Mouse (Mus musculus) CD4-positive, CD25-positive, alpha-beta regulatory T cell, adult 4 months (primary cell): Measurements from ENCODE around the gene Abcf3. TPM values are rescaled to one million over a fixed set of nuclear protein-coding genes. Genes with fewer than 3 reads are reported as not detected.

Experiments used
- ATAC-seq: one replicate; pipeline ENCODE4 v1.8.0; 2017
- polyA plus RNA-seq, 2 experiments: library from polyadenylated mRNA; unstranded; fragments of 100-300 nt; shearing (Covaris generic); gene quantifications; one replicate each; pipeline ENCODE4 v1.2.1; 2017

The Abcf3 gene
- polyA plus RNA-seq, 2 experiments from 2014 or later: 74.2 to 95.0 TPM

DNA sequence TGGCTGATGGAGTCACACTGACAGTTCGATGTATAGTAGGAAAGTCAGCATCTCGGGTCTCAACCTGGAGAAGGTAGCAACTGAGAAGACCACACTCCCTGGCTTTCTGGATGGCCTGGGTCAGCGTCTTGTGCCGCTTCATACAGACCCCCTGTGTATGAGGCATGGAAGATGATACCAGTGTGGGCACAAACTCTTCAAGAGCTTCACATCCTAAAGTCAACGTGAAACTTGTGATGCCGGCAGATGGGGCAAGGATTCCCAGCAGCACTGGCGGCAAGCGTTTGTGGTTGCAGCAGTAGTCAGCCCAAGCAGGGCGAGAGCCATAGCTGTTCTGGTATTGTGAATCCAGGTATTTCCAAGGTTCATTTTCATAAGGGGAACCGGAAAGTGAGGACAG is 2.7 kb upstream of the Abcf3 start:
- ATAC-seq: no peak

DNA sequence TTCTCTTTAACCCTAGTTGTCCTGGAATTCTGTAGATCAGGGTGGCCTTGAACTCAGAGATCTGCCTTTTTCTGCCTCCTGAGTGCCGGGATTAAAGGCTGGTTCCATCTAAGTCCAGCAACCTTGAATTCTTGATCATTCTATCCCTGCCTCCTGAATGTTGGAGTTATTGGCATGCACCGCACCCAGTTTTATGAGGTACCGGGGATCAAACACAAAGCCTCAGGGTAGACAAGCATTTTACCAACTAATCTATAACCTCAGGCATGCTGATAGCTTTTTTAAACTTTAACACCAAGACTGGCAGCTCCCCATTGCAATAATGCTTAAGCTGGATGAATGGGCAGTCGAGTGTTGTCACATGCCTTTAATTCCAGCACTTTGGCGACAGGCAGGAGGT is 954 bp upstream of the Abcf3 start:
- ATAC-seq: no peak

DNA sequence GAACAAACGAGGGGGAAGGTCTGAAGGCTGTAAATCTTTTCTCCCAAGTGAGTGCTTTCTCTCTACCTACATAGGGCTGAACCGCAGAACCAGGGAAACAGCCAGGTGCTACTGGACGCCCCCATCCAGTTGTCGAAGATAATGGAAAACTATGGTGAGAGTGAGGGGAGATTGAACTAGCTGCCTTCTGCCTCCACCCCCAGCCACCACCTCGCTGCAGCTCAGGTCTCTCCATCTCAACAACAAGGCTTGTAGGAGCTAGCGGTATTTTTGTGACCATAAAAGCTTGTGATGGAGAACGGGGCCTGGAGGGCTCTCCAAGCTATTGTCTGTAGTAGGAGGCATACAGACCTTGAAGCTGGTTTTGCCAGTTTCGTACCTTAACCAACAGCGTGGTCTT is 784 bp downstream of the Abcf3 start:
- ATAC-seq: no peak

GRCm38 (mm10) chr16:20551691-20552090 is 3.3 kb downstream of the Abcf3 start:
- no peak for ATAC-seq

- no peak for ATAC-seq
Observed at GRCm38 (mm10) chr16:20552594-20552993, 4.2 kb downstream of the Abcf3 start.

GRCm38 (mm10) chr16:20555000-20555399 is 6.6 kb downstream of the Abcf3 start:
- ATAC-seq: no peak

DNA sequence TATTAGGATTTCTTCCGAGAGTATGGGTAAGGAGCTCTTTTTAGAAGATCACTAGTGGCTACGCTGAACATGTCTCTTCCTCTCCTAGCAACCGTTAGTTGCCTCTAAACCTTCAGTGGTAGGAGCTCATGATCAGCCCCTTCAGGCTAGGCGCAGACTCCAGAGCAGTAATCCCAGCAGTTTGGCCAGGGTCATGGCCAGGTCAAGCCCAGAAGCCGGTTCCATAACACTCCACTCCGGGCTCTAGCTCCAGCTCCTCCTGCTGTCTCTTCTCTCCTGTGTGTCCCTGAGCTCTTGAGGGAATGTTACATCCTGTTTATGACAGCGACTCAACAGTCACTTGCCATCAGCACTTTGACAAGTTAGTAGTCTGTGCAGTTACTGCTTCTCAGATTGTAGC is 9.0 kb downstream of the Abcf3 start:
- ATAC-seq: no peak

- ATAC-seq: no peak
Observed at GRCm38 (mm10) chr16:20565075-20565474, 16.7 kb downstream of the Abcf3 start.

- no peak for ATAC-seq
Observed at GRCm38 (mm10) chr16:20589366-20589938, 41.1 kb downstream of the Abcf3 start, which contains the start of gene Vwa5b2. TSS of gene Vwa5b2 (plus strand) at chr16:20589471.

GRCm38 (mm10) chr16:20589939-20590679 is 41.7 kb downstream of the Abcf3 start:
- ATAC-seq: no peak

- ATAC-seq: no peak
Observed at GRCm38 (mm10) chr16:20590680-20591038, 42.3 kb downstream of the Abcf3 start.

DNA sequence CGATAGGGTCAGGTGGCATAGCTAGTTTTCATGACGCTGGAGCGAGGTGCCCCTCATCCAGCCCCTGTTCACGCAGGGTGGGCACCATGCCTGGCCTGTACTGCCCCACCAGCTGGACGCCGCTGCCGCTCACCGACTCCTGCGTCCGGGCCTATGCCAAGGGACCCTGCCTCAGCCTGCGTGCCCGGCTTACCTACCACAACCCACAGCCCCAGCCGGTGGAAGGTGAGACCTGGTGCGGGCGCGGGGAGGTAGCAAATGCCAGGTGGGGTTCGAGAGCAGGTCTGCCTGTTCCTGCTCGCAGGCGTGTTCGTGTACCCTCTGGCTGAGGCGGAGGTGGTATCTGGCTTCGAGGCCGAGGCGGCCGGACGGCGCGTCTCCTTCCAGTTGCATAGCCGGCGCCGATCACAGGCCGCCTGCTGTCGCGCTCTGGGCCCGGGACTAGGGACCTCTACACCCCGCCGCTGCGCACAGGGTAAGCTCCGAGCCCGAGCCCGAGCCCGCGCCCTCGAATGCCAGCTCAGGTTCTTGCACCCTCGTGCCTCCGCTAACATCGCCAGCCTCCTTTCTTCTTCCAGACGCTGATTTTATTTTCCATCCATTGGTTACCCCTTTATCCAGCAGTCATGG is 42.8 kb downstream of the Abcf3 start:
- no peak for ATAC-seq

- no peak for ATAC-seq
Observed at GRCm38 (mm10) chr16:20595060-20595673, 46.8 kb downstream of the Abcf3 start.

DNA sequence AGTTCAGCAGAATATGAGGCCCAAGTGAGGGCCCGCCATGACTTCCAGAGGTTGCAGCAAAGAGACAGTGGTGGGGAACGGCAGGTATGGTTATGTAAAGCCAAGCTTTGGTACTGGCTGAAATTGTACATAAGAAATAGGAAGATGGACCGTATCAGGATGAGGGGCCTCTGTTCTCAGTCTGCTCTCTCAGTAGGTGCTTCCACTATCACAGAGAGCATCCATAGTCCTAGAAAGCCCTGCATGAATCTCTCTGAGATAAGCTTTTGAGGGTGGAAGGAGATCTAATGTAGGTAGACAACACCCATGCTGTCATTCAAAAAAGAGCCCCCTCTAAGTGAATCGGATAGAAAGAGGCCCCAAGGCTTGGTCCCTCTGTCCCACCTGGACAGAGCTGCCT is 47.4 kb downstream of the Abcf3 start:
- no peak for ATAC-seq

DNA sequence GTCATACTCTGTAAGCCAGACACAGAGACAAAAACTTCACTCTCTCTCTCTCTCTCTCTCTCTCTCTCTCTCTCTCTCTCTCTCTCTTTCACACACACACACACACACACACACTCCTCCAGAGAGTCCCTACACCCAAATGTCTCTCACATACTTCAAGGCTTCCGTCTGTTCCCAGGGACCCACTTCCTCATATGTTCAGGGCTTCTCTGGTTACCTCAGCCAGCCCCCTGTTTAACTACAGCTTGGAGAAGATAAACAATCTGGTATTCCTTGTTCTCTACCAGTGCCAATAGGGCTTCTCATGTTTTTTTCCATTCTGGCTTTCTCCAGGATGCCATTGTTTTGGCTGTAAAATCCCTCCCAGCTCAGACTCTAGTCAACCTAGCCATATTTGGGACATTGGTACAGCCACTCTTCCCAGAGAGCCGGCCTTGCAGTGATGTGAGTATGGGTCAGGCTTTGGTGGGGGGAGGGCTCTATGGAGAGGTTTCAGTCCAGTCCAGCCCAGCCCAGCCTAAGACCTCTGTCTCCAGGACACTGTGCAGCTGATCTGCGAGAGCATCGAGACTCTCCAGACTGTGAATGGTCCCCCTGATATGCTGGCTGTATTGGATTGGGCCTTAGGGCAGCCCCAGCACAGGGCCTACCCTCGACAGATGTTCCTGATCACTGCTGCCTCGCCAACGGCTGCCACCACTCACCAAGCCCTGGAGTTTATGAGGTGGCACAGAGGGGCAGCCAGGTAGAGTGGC is 48.5 kb downstream of the Abcf3 start:
- no peak for ATAC-seq

DNA sequence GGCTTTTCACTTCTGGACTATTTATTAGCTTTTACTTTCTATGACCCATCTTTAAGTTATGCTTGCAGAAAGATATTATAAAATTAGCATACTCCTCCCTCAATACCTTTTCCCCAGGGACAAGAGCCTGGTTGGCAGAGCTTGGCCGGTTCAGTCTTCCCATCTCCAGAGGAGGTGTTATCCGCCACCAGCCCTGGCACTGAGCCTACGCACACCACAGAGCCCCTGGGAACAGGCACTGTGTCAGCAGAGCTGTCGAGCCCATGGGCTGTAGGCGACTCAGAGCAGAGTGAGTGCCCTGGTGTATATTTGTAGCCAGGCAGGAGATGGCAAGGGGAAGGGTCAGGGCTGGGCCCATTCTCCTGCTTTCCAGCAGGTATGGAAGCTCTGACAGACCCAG is 52.1 kb downstream of the Abcf3 start:
- no peak for ATAC-seq

GRCm38 (mm10) chr16:20604705-20605104 is 56.3 kb downstream of the Abcf3 start:
- no peak for ATAC-seq

DNA sequence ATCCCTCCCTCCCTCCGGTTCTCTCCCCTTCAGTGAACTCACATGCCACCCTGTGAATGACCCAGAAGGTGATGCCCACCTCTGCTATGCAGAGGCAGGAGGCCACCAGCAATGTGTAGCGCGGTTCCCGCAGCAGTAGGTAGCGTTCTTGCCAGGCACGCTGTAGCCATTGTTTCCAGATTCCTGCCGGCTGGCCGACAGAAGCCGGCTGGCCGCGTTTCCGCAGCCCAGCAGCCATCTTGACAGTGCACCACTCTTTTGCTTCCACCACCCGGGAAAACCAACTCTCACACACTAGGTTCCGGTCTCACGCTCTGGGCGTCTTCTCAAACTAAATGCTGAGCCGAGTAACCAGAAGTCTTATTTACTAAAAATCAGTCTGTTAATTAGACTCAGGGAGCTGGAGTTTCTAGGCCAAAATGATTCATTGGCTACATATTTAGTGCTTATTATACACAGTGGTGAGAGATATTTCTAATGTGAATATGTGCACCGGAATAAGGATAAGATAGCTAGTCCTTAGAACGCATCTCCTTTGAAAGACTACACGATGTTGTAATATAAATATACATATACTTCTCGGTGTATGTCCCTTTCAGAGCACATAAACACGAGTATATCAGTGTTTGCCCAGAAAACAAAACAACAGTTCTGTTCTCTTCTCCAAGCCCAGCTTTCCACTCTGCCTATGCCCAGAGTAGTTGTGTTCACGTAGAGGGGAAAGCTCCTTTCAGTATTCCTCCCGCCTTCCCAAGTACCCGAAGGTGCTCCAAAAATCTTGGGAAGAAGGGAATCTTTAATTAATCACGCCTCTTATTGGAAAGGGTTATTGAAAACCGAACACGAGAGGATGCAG is 62.4 kb downstream of the Abcf3 start:
- ATAC-seq: peak; percentile 73
